Mouse (Mus musculus): ENCODE data around the gene Megf9.

Megf9 gene

GRCm38 (mm10) chr4:70534891-70535269 lies at the start of gene Megf9:
Gene Megf9, minus strand, starts transcription at chr4:70534995.
- DNase-seq (ENCODE audit: low spot score in 2 of 2), result peak; percentile 92 to 97

DNA sequence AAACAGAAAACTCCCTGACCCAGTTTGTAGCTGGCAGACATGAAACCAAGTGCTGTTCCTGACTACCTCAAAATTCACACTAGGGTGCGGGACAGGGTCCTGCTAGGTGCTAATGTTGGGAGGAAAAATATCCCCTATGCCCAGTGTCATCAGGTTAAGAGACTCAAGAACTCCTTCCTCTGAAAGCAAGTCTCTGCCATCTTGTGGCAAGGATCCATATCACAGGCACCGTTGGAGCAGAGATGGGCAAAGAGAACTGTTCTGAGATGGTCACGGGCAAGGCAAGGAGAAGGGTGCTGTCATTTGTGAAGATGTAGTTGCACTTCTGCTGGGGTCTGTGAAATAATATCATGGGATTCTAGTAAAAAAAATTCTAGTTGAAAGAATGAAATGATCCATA lies 44.9 kb upstream of the Megf9 start:
- DNase-seq (ENCODE audit: low spot score in 2 of 2), result peak in 1 of 2 experiments; percentile 34

DNA sequence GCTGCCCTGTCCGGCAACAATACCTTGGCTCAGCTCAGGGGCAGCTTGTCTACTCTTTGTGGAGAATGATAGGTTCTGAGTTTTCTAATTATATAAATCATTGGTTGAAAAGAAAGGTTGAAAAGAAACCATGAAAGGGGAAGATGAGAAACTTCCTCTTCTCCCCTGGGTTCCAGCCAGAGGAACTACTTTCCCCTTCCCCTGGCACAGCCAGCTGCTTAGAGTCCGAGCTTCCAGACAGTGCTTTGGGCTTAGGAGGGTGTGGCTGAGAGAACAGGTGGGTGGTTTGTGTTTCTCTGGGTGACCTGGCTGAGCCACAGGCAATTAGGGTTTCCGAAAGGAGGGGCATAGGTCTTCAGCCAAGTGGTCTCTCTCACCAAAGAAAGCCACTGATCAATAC lies 43.5 kb upstream of the Megf9 start:
- no peak for DNase-seq (ENCODE audit: low spot score in 2 of 2)

- DNase-seq (ENCODE audit: low spot score in 2 of 2), result no peak
These were observed 41.3 kb upstream of the Megf9 start for GRCm38 (mm10) chr4:70576096-70576495.

DNA sequence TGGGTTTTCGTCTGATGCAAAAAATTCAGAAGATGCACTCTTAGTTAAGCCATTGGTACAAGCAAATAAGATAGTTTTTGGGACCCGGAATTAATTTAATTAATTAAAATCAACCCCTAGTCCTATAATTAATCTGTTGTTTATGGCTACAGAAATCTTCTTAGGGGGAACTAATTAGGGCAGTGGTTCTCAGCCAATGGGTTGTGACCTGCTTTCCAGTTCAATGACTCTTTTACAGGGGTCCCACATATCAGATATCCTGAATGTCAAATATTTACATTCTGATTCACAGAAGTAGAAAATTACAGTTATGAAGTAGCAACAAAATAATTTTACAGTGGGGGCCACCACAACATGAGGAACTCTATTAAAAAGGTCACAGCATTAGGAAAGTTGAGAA lies 39.1 kb upstream of the Megf9 start:
- no peak for DNase-seq (ENCODE audit: low spot score in 2 of 2)

- DNase-seq (ENCODE audit: low spot score in 2 of 2), result no peak
These were observed 19.1 kb upstream of the Megf9 start for GRCm38 (mm10) chr4:70553888-70554287.

DNA sequence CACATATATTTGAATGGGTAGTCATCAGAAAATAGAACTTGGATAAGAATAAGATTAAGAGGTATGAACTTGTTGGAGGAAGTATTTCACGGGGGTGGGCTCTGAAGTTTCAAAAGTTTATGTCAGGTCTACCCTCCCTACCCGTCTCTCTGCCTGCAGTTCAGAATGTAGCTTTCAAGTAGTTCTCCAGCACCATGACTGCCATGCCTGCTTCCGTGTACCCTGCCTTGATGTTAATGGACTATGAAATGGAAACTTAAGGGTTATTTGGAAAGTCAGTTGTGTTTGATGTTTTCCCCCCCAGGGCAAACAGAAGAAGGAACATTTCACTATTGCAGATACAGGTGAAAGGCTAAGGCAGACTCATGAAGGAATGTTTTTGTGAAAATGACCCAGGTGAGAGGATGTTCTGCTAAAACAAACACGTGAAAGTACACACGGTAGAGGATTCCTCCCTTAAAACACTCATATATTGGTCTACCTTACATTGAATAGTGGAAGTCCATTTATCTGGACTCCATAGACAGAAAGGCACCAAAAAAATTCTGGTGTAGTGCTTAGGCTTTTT lies 18.5 kb upstream of the Megf9 start:
- DNase-seq (ENCODE audit: low spot score in 2 of 2), result no peak

- DNase-seq (ENCODE audit: low spot score in 2 of 2), result no peak
These were observed 17.3 kb upstream of the Megf9 start for GRCm38 (mm10) chr4:70552120-70552519.

- no peak for DNase-seq (ENCODE audit: low spot score in 2 of 2)
These were observed 12.8 kb upstream of the Megf9 start for GRCm38 (mm10) chr4:70547411-70548148.

DNA sequence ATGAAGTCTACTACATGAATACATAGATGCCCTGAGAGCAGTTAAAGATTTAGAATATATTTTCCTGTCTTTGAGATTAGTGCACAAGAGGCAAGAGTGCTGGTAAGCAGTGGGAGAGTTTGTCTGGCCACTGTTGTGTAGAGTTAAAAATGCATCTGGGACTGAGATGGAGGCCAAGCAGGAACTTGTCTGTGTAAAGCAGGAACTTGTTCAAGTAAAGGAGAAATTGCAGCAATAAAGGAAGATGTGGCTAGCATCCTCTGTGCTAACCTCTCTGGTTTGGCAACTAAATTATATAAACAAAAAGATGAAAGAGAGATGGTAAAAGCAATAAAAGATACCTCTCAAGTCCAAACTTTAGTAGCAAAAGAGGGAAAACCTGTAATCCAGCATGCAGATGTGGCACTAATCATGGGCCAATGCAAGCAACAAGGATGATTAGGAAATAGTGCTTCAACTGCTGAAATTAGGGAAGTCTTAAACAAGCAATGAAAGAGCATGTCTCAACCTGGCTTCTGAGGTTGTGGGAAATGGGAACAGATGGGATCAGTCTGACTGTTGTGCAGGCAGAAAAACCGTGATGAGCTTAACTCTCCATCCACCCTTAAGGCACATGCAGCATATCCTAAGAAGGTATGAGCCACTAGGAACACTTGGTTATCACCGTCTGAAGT lies 11.2 kb upstream of the Megf9 start:
- DNase-seq (ENCODE audit: low spot score in 2 of 2), result no peak

DNA sequence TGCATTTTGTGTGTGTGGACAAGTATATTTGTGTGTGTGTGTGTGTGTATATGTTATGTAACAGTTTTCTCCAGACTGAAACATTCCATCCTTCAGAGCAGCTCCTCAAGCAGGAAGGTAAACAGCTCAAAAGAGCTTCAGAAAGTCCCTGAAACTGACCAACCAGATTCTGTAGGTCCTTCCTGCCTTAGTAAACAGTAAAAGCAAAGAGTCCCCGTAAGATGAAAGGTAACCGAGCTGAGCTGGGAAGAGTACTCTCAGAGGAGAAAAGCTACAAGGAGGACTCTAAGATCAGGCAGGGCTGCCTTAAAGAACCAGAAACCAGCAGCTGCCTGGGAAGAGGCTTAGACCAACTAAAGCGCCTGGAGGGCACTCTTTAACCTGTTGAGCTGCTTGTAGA lies 9.6 kb upstream of the Megf9 start:
- no peak for DNase-seq (ENCODE audit: low spot score in 2 of 2)

- no peak for DNase-seq (ENCODE audit: low spot score in 2 of 2)
These were observed 7.6 kb upstream of the Megf9 start for GRCm38 (mm10) chr4:70542387-70542786.

DNA sequence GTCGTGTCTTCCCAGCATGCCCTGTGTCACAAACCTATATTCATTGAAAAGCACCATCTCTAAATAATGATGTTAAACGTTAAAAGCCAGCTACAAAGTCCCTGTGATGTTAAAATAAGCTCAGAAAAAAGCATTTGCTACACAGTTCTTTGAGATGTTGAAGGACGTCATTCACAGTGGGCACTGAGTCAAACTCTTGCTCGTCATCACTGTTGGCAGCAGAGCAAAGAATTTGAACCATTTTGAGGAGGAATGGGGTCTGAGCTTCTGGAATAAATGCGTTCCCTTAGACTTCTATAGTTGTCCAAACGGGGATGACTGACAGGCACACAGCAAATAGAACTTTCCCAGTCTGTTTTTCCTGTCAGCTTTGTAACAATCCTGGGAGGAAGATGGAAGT lies 5.9 kb upstream of the Megf9 start:
- DNase-seq (ENCODE audit: low spot score in 2 of 2), result no peak

GRCm38 (mm10) chr4:70536661-70537580 lies 2.1 kb upstream of the Megf9 start:
- DNase-seq (ENCODE audit: low spot score in 2 of 2), result no peak

- DNase-seq (ENCODE audit: low spot score in 2 of 2), result peak; percentile 54 to 63
These were observed 1.0 kb upstream of the Megf9 start for GRCm38 (mm10) chr4:70535711-70536311.

DNA sequence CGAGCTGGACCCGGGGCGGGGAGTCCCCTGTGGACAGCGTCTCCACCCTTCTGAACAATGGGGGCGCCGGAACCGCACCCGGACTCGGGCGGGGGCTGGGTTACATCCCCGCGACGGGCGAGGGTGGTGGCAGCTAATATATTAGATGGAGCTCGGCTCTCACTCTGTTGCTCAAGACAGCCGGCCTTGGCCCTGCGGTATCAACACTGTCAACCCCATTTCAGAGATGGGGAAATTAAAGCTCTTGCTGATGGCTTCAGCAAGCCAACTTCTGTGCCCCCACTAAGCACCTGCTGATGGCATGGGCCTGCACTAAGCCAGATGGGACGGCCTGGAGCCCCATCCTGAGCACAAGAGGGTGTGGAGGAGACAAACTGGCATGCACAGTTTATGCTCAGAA lies 494 bp upstream of the Megf9 start:
- no peak for DNase-seq (ENCODE audit: low spot score in 2 of 2)

DNA sequence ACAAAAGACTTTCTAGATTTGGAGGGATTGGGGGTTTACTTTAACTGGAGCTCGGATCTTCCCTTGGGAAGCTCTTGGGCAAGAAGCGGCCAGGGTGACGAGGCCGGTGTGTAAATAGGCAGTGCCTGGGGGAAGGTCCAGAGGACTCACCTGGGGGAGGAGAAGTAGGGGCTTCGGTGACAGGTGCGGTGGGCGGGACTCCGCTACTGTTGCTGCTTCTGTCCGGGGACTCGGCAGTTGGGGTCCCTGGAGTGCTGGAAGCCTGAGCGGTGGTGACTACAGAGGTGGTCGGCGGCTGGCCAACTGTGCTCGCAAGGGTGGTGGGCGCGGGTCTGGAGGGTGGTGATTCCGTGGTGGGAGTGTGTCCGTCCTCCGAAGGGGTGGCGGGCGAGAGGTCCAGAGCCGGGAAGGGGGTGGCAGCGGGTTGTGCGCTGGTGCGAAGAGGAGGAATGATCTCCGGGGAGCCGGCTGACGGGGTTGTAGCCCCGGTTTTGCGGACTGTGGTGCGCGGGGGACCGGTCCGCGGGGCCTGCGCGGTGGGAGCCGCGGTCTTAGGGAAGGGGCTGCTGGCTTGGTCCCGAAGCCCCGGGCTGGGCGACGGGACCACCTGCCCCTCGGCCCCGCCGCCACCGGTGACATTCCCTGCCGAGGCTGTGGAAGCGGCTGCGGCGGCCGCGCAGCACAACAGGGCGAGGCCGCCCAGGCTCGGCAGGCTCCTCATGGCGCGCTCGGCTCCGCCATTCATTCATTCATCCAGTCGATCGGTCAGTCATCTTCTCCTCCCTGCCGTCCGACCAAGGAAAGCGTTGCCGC lies 511 bp downstream of the Megf9 start:
- DNase-seq (ENCODE audit: low spot score in 2 of 2), result peak; percentile 22 to 47

DNA sequence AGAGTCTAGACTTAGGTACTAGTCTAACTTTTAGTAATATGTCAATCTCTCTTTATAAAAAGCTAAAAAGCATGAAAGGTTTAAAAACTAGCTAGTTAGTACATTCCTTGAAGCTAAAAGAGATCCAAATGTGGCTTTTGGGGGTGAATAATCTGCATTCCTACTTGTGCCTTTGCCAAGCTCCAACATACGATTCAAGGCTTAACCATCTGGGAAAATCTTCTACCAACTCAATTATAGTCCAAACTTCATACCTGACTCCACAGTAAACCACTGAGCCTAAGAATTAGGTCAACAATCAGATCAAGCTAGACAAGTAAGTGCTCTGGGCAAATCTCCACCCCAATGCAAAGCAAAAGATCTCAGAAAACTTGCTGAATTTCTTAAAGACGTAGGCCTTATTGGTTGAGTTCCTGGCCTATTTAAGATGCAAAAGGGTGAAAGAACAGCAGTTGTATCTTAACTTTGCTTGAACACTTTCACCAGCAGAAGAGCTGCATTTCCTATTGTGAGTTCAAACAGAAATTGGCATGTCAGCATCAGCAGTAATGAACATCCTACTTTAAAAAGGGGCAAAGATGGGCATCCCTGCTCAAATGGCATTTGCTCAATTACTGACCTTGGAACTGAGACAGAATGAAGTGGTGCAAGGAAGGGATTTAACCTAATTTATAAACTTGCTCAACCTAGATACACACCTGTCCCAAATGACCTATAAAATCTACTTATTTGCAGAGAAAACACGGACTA lies 1.6 kb downstream of the Megf9 start:
- DNase-seq (ENCODE audit: low spot score in 2 of 2), result no peak

GRCm38 (mm10) chr4:70531021-70531420 lies 3.8 kb downstream of the Megf9 start:
- no peak for DNase-seq (ENCODE audit: low spot score in 2 of 2)

GRCm38 (mm10) chr4:70528622-70529021 lies 6.2 kb downstream of the Megf9 start:
- no peak for DNase-seq (ENCODE audit: low spot score in 2 of 2)
